ENCODE assay signal across 8 mouse cellular contexts in genomic region chr7:89404081-89404733, GRCm38 (mm10). TPM values are rescaled to one million over a fixed set of nuclear protein-coding genes. Genes with fewer than 3 reads are reported as not detected.
DNase-seq lines count a peak whose midpoint lies in the region; ATAC-seq lines count a peak whose summit lies in the region.

Tmem135 (minus strand) TSS chr7:89404222.
Fzd4 (plus strand) TSS chr7:89404355.

- WGBS in hindbrain, embryonic 11.5 days, result under 1% methylated on average over 47 of the region's 62 CpGs

- no peaks in the 10 kb centered on the region for H3K36me3 ChIP-seq in hindbrain, embryonic 11.5 days (ENCODE audit: control insufficient read depth, insufficient read depth, low read length)

- H3K27ac ChIP-seq in hindbrain, embryonic 11.5 days (ENCODE audit: low read depth, low read length), result peak within 1 kb of the TSS; percentile 80

- H3K4me3 ChIP-seq in hindbrain, embryonic 11.5 days (ENCODE audit: low read depth, low read length), result peak within 1 kb of the TSS; percentile 71

- peak within 1 kb of the TSS; percentile 77 for H3K9ac ChIP-seq in hindbrain, embryonic 11.5 days (ENCODE audit: low read depth, low read length)

- H3K4me1 ChIP-seq in hindbrain, embryonic 11.5 days (replicated peaks; ENCODE audit: control insufficient read depth, insufficient read depth, low read length), result peaks cover 3% of the 10 kb centered on the region; the same call in 1 of the 2 replicates

- H3K27me3 ChIP-seq in hindbrain, embryonic 11.5 days (ENCODE audit: control insufficient read depth, insufficient read depth, low read length), result peaks cover 5% of the 10 kb centered on the region

- H3K9me3 ChIP-seq in hindbrain, embryonic 11.5 days (ENCODE audit: control insufficient read depth, low read length), result no peaks in the 10 kb centered on the region

- peak; percentile 97 for ATAC-seq in hindbrain, embryonic 11.5 days (ENCODE audit: low FRiP score)

- peak; percentile 96 for DNase-seq in MN1 (ENCODE audit: low spot score)
- DNase-seq in cerebellum, adult 9-10 months, result peak; percentile 97
- DNase-seq in frontal cortex, adult 2 months (ENCODE audit: extremely low spot score in 1 of 2, low spot score in 1 of 2), result peak; percentile 85 to 88
- peak; percentile 98 for DNase-seq in hindbrain, embryonic 11.5 days (ENCODE audit: low spot score)
- DNase-seq in layer of hippocampus, postnatal 10 days (ENCODE audit: low spot score in 2 of 2), result peak; percentile 83 to 90
- peak; percentile 98 for DNase-seq in lung, postnatal 10 days
- peak; percentile 96 for DNase-seq in ovary, postnatal 36 days (ENCODE audit: low spot score)
- DNase-seq in thymus, postnatal 25 days, result peak; percentile 73

- peak within 1 kb of the TSS; percentile 100 for H3K4me2 ChIP-seq in hindbrain, embryonic 11.5 days (replicated peaks; ENCODE audit: low read depth, low read length)

RNA-seq across cellular contexts. Expression of gene Tmem135, which starts in this region (rescaled TPM):
- polyA plus RNA-seq in frontal cortex, adult 2 months (2012; rRNA removed), result 35.3 and 37.5 TPM in 2 replicates
- 14.6 and 15.2 TPM in 2 replicates for polyA plus RNA-seq in hindbrain, embryonic 11.5 days (2014; fragmentation: Nextera tagmentation; extraction: Ambion mirVana)
- 10 to 100 TPM; 72.2 to 84.4 TPM for total RNA-seq in layer of hippocampus, postnatal 10 days (2021)

RNA-seq across cellular contexts. Expression of gene Fzd4, which starts in this region (rescaled TPM):
- polyA plus RNA-seq in frontal cortex, adult 2 months (2012; rRNA removed), result 4.7 and 5.0 TPM in 2 replicates
- polyA plus RNA-seq in hindbrain, embryonic 11.5 days (2014; fragmentation: Nextera tagmentation; extraction: Ambion mirVana), result 3.8 and 4.0 TPM in 2 replicates
- 1 to 10 TPM; 7.9 to 8.2 TPM for total RNA-seq in layer of hippocampus, postnatal 10 days (2021)

Comparison
In these comparisons a context has a peak if more than half of its experiments do, and no peak if none do; other contexts are left out.
1. Peak in every context shown above with its lines: DNase-seq, ATAC-seq, H3K4me3 ChIP-seq and H3K27ac ChIP-seq.